Mouse (Mus musculus) MEL (cell line): ENCODE measurements around the gene Gal. TPM values are rescaled to one million over a fixed set of nuclear protein-coding genes. Genes with fewer than 3 reads are reported as not detected.

ENCODE experiments used
- DNase-seq: peaks from one replicate; pipeline ENCODE4 v3.0.0; 2011; ENCODE audit warnings: low read depth, low spot score
- H3K27ac ChIP-seq: 2 replicates; pipeline ENCODE4 v1.5.1; 2012; ENCODE audit warnings: low read depth, mild to moderate bottlenecking, control low read depth, low read length, moderate library complexity; ENCODE audit not compliant: control insufficient read depth
- H3K27me3 ChIP-seq, 2 experiments: fragments of 150-350 bp in 1 of 2; sonication (generic) in 1 of 2; 2 replicates each; pipeline ENCODE4 v1.6.1; 2012; ENCODE audit warnings: low read length in 2 of 2, mild to moderate bottlenecking in 2 of 2, improper control_type of control experiment in 1 of 2, moderate library complexity in 1 of 2; ENCODE audit not compliant: insufficient read depth in 2 of 2, control insufficient read depth in 1 of 2
- H3K36me3 ChIP-seq, 2 experiments: 2 replicates each; pipeline ENCODE4 v1.6.1; 2012 to 2014; ENCODE audit warnings: low read length in 2 of 2, improper control_type of control experiment in 1 of 2, inconsistent platforms in 1 of 2, mild to moderate bottlenecking in 1 of 2; ENCODE audit not compliant: insufficient read depth in 2 of 2, control insufficient read depth in 1 of 2
- H3K4me1 ChIP-seq, 2 experiments: fragments of 150-350 bp in 1 of 2; sonication (generic) in 1 of 2; 2 replicates each; pipeline ENCODE4 v1.6.1; 2012; ENCODE audit warnings: low read length in 2 of 2, improper control_type of control experiment in 1 of 2, mild to moderate bottlenecking in 1 of 2; ENCODE audit not compliant: insufficient read depth in 2 of 2, control insufficient read depth in 1 of 2
- H3K4me3 ChIP-seq, 2 experiments: fragments of 150-350 bp in 1 of 2; sonication (generic) in 1 of 2; 2 replicates each; pipeline ENCODE4 v1.5.1; 2012; ENCODE audit warnings: low read depth in 2 of 2, low read length in 2 of 2, mild to moderate bottlenecking in 2 of 2, moderate library complexity in 2 of 2, control low read depth in 1 of 2, improper control_type of control experiment in 1 of 2; ENCODE audit not compliant: control insufficient read depth in 1 of 2, insufficient read depth in 1 of 2
- H3K79me2 ChIP-seq: 2 replicates; pipeline ENCODE4 v1.6.1; 2012; ENCODE audit warnings: mild to moderate bottlenecking, low read length, moderate library complexity; ENCODE audit not compliant: control insufficient read depth, poor library complexity, insufficient read depth
- H3K9ac ChIP-seq: 2 replicates; pipeline ENCODE4 v1.6.1; 2012; ENCODE audit warnings: low read depth, mild to moderate bottlenecking, control low read depth, low read length, moderate library complexity; ENCODE audit not compliant: control insufficient read depth, poor library complexity, severe bottlenecking
- H3K9me3 ChIP-seq: fragments of 150-350 bp; sonication (generic); replicated peaks from 2 replicates; pipeline ENCODE4 v1.6.1; 2012; ENCODE audit warnings: mild to moderate bottlenecking, low read length, improper control_type of control experiment, moderate library complexity; ENCODE audit not compliant: insufficient read depth
- BHLHE40 ChIP-seq: IDR thresholded peaks from 2 replicates; pipeline ENCODE4 v1.6.1; 2012; ENCODE audit warnings: low read depth, mild to moderate bottlenecking, inconsistent platforms, low read length, improper control_type of control experiment, borderline replicate concordance
- CHD1 ChIP-seq: IDR thresholded peaks from 2 replicates; pipeline ENCODE4 v1.6.1; 2012; ENCODE audit warnings: low read depth, mild to moderate bottlenecking, inconsistent platforms, low read length, improper control_type of control experiment
- E2F4 ChIP-seq: IDR thresholded peaks from 2 replicates; pipeline ENCODE4 v1.6.1; 2011; ENCODE audit warnings: low read depth, low read length, improper control_type of control experiment, borderline replicate concordance
- ETS1 ChIP-seq: IDR thresholded peaks from 2 replicates; pipeline ENCODE4 v1.6.1; 2012; ENCODE audit warnings: low read depth, mild to moderate bottlenecking, inconsistent platforms, low read length, improper control_type of control experiment, moderate library complexity
- GABPA ChIP-seq: IDR thresholded peaks from 2 replicates; pipeline ENCODE4 v1.6.1; 2012; ENCODE audit warnings: low read depth, mild to moderate bottlenecking, inconsistent platforms, low read length, improper control_type of control experiment, moderate library complexity
- GATA1 ChIP-seq: IDR thresholded peaks from 2 replicates; pipeline ENCODE4 v1.6.1; 2011; ENCODE audit warnings: low read depth, low read length, improper control_type of control experiment
- HCFC1 ChIP-seq: IDR thresholded peaks from 2 replicates; pipeline ENCODE4 v1.6.1; 2012; ENCODE audit warnings: low read depth, mild to moderate bottlenecking, inconsistent platforms, low read length, improper control_type of control experiment, moderate library complexity
- JUND ChIP-seq: IDR thresholded peaks from 2 replicates; pipeline ENCODE4 v1.6.1; 2011; ENCODE audit warnings: low read depth, mild to moderate bottlenecking, improper control_type of control experiment, low read length
- MAZ ChIP-seq: IDR thresholded peaks from 2 replicates; pipeline ENCODE4 v1.6.1; 2012; ENCODE audit warnings: low read depth, mild to moderate bottlenecking, inconsistent platforms, low read length, improper control_type of control experiment
- MXI1 ChIP-seq: IDR thresholded peaks from 2 replicates; pipeline ENCODE4 v1.6.1; 2011; ENCODE audit warnings: mild to moderate bottlenecking, low read depth, low read length, improper control_type of control experiment
- MYB ChIP-seq: IDR thresholded peaks from 2 replicates; pipeline ENCODE4 v1.6.1; 2011; ENCODE audit warnings: mild to moderate bottlenecking, low read depth, low read length, improper control_type of control experiment
- NELFE ChIP-seq: IDR thresholded peaks from 2 replicates; pipeline ENCODE4 v1.6.1; 2011; ENCODE audit warnings: low read depth, low read length, improper control_type of control experiment
- POLR2A ChIP-seq, 2 experiments: IDR thresholded peaks; 2 replicates each; pipeline ENCODE4 v1.6.1; 2011 to 2012; ENCODE audit warnings: low read length in 2 of 2, mild to moderate bottlenecking in 2 of 2, control low read depth in 1 of 2, improper control_type of control experiment in 1 of 2, low read depth in 1 of 2, moderate library complexity in 1 of 2; ENCODE audit not compliant: control insufficient read depth in 1 of 2, insufficient read depth in 1 of 2, poor library complexity in 1 of 2
- POLR2AphosphoS2 ChIP-seq: IDR thresholded peaks from 2 replicates; pipeline ENCODE4 v1.6.1; 2011; ENCODE audit warnings: low read length, improper control_type of control experiment
- POLR2AphosphoS5 ChIP-seq: IDR thresholded peaks from 2 replicates; pipeline ENCODE4 v1.6.1; 2012; ENCODE audit warnings: low read depth, borderline replicate concordance, mild to moderate bottlenecking, inconsistent platforms, low read length, moderate library complexity, mixed read lengths
- RAD21 ChIP-seq: IDR thresholded peaks from 2 replicates; pipeline ENCODE4 v1.6.1; 2011; ENCODE audit warnings: mild to moderate bottlenecking, low read depth, low read length, improper control_type of control experiment
- RCOR1 ChIP-seq: IDR thresholded peaks from 2 replicates; pipeline ENCODE4 v1.6.1; 2012; ENCODE audit warnings: low read depth, mild to moderate bottlenecking, inconsistent platforms, low read length, improper control_type of control experiment
- TAL1 ChIP-seq: IDR thresholded peaks from 2 replicates; pipeline ENCODE4 v1.6.1; 2012; ENCODE audit warnings: mild to moderate bottlenecking, inconsistent platforms, low read length, moderate library complexity, mixed read lengths
- TBP ChIP-seq: IDR thresholded peaks from 2 replicates; pipeline ENCODE4 v1.8.0; 2011; ENCODE audit warnings: low read depth, low read length, improper control_type of control experiment
- TCF12 ChIP-seq: IDR thresholded peaks from 2 replicates; pipeline ENCODE4 v1.6.1; 2014; ENCODE audit warnings: low read depth, mild to moderate bottlenecking, inconsistent platforms, low read length, improper control_type of control experiment, moderate library complexity
- UBTF ChIP-seq: IDR thresholded peaks from 2 replicates; pipeline ENCODE4 v1.6.1; 2012; ENCODE audit warnings: low read depth, mild to moderate bottlenecking, inconsistent platforms, low read length, improper control_type of control experiment, moderate library complexity, borderline replicate concordance; ENCODE audit not compliant: insufficient read depth
- USF1 ChIP-seq: IDR thresholded peaks from 2 replicates; pipeline ENCODE4 v1.6.1; 2014; ENCODE audit warnings: low read depth, mild to moderate bottlenecking, inconsistent platforms, low read length, improper control_type of control experiment, moderate library complexity
- USF2 ChIP-seq, 2 experiments: IDR thresholded peaks; 2 replicates each; pipeline ENCODE4 v1.6.1; 2011 to 2012; ENCODE audit warnings: improper control_type of control experiment in 2 of 2, low read length in 2 of 2, borderline replicate concordance in 1 of 2, inconsistent platforms in 1 of 2, low read depth in 1 of 2, mild to moderate bottlenecking in 1 of 2; ENCODE audit not compliant: insufficient read depth in 1 of 2
- ZNF384 ChIP-seq: IDR thresholded peaks from 2 replicates; pipeline ENCODE4 v1.6.1; 2012; ENCODE audit warnings: low read depth, mild to moderate bottlenecking, inconsistent platforms, low read length, improper control_type of control experiment
- polyA plus RNA-seq, 2 experiments: library from polyadenylated mRNA; stranded (reverse) in 1 of 2; unstranded in 1 of 2; fragments of >175 nt in 1 of 2; fragments of >200 nt in 1 of 2; gene quantifications; 2 replicates each; pipeline versions ENCODE4 v1.2.1 to v1.2.4; 2012; ENCODE audit warnings: low replicate concordance in 2 of 2, low read depth in 1 of 2; ENCODE audit not compliant: insufficient read length in 2 of 2, insufficient read depth in 1 of 2, missing spikeins in 1 of 2
- total RNA-seq: library from RNA; depleted of rRNA; stranded (reverse); fragments of 300-350 nt; gene quantifications from 2 replicates; pipeline ENCODE4 v1.2.3, GENCODE M21; 2012

The Gal gene
- total and polyA plus RNA-seq, 3 experiments = not detected

DNA sequence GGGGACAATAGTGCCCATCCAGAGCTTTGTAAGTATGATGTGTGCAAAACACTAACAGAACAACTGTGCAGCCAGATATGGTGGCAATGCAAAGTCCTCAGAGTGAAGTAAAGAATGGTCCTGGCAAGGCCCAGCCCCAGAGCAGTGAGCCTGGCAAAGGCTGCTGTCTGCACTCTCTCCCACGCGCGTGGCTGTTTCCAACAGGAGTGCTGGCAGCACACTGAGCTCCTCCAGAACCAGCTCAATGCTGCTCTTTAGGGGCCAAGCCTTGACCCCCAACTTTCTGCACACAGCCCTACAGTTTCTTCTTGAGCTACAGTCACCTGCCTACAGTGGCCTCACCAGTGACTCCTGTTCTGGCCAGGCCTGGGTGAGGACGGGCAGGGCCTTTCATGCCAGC lies 43.4 kb upstream of the Gal start:
- Histone ChIP-seq H3K9me3 (no peaks in the 10 kb centered on the region), H3K27me3 (no peaks in the 10 kb centered on the region), H3K79me2 (no peaks in the 10 kb centered on the region), H3K9ac (no peak overlapping the region), H3K4me1 (no peaks in the 10 kb centered on the region), H3K4me3 (no peak overlapping the region), H3K36me3 (peaks cover 0 to 7% of the 10 kb centered on the region in 2 experiments; a peak in 1 of 4 replicates), H3K27ac (no peak overlapping the region)
- no peak for DNase-seq
- TF ChIP-seq USF2 (IDR thresholded peaks at IDR 0.05; ENCODE audit: borderline replicate concordance in 1 of 2, insufficient read depth in 1 of 2, low read depth in 1 of 2, low read length in 2 of 2) (no peak), RCOR1 (no peak), RAD21 (no peak), TCF12 (no peak), NELFE (no peak), E2F4 (no peak), USF1 (no peak), MAZ (no peak), ETS1 (no peak), POLR2A (IDR thresholded peaks at IDR 0.05; ENCODE audit: control insufficient read depth in 1 of 2, insufficient read depth in 1 of 2, low read depth in 1 of 2, low read length in 2 of 2, poor library complexity in 1 of 2) (no peak)

DNA sequence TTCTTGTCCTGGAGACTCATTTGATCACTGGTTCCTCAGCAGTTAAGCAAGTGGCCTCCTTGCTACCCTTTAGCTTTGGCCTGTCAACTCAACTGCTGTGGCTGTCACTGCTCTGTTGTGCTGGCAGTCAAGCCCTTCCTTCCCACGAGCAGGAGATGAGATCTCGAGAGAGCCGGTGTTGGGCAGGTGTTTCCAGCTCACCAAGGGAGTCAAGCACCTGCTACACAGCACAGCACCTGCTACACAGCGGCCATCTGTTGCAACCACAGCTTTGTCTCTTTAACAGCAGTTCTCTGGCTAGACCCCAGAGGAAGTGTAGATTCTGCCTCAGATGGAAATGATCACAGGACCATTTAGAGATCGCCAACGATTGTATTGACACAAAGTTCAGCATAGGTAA lies 37.3 kb upstream of the Gal start:
- DNase-seq = no peak

More for the DNA sequence above, 37.3 kb upstream of the Gal start:
- H3K9me3 ChIP-seq = no peaks in the 10 kb centered on the region
- H3K27me3 ChIP-seq = no peaks in the 10 kb centered on the region
- H3K27ac ChIP-seq = no peak overlapping the region
- no peaks in the 10 kb centered on the region for H3K79me2 ChIP-seq
- TF ChIP-seq RCOR1 (no peak), POLR2AphosphoS2 (no peak), GATA1 (no peak), UBTF (no peak), MYB (no peak), POLR2A (IDR thresholded peaks at IDR 0.05; ENCODE audit: control insufficient read depth in 1 of 2, insufficient read depth in 1 of 2, low read depth in 1 of 2, low read length in 2 of 2, poor library complexity in 1 of 2) (no peak), MXI1 (no peak), TBP (no peak), ETS1 (no peak), POLR2AphosphoS5 (no peak), E2F4 (no peak), CHD1 (no peak), GABPA (no peak), HCFC1 (no peak), TAL1 (no peak), USF1 (no peak), BHLHE40 (no peak), ZNF384 (no peak), JUND (no peak)
- H3K4me3 ChIP-seq = no peak overlapping the region
- H3K4me1 ChIP-seq = no peaks in the 10 kb centered on the region
- peaks cover 0 to 1% of the 10 kb centered on the region in 2 experiments; a peak in 1 of 4 replicates for H3K36me3 ChIP-seq
- H3K9ac ChIP-seq = no peak overlapping the region
